Mouse (Mus musculus) cerebellum, adult 11-12 months (tissue): ENCODE data around the gene Vav3.

Source experiments
- DNase-seq: peaks from one replicate; pipeline ENCODE4 v3.0.0; 2022

Gene Vav3

GRCm38 (mm10) chr3:109600699-109601451, 260.4 kb downstream of the Vav3 start:
- no peak for DNase-seq

- no peak for DNase-seq
Observed at GRCm38 (mm10) chr3:109602753-109603152, 262.3 kb downstream of the Vav3 start.

- no peak for DNase-seq
Observed at GRCm38 (mm10) chr3:109606121-109606520, 265.7 kb downstream of the Vav3 start.

GRCm38 (mm10) chr3:109621721-109622120, 281.3 kb downstream of the Vav3 start:
- no peak for DNase-seq

GRCm38 (mm10) chr3:109622361-109622760, 281.9 kb downstream of the Vav3 start:
- DNase-seq: no peak

- DNase-seq: no peak
Observed at GRCm38 (mm10) chr3:109622816-109623215, 282.4 kb downstream of the Vav3 start.

- no peak for DNase-seq
Observed at GRCm38 (mm10) chr3:109623770-109624169, 283.3 kb downstream of the Vav3 start.

- no peak for DNase-seq
Observed at GRCm38 (mm10) chr3:109636045-109636444, 295.6 kb downstream of the Vav3 start.

- no peak for DNase-seq
Observed at GRCm38 (mm10) chr3:109639386-109639785, 298.9 kb downstream of the Vav3 start.

- no peak for DNase-seq
Observed at GRCm38 (mm10) chr3:109640796-109641195, 300.3 kb downstream of the Vav3 start.

GRCm38 (mm10) chr3:109648242-109648641, 307.8 kb downstream of the Vav3 start:
- no peak for DNase-seq

- no peak for DNase-seq
Observed at GRCm38 (mm10) chr3:109651479-109651878, 311.0 kb downstream of the Vav3 start.

GRCm38 (mm10) chr3:109652860-109653631, 312.6 kb downstream of the Vav3 start:
- no peak for DNase-seq

GRCm38 (mm10) chr3:109654386-109654785, 313.9 kb downstream of the Vav3 start:
- no peak for DNase-seq

- no peak for DNase-seq
Observed at GRCm38 (mm10) chr3:109671716-109672115, 331.3 kb downstream of the Vav3 start.

- DNase-seq: no peak
Observed at GRCm38 (mm10) chr3:109672925-109673324, 332.5 kb downstream of the Vav3 start.

GRCm38 (mm10) chr3:109680281-109680680, 339.8 kb downstream of the Vav3 start:
- no peak for DNase-seq

- DNase-seq: no peak
Observed at GRCm38 (mm10) chr3:109681863-109682262, 341.4 kb downstream of the Vav3 start.

GRCm38 (mm10) chr3:109683608-109684295, 343.3 kb downstream of the Vav3 start:
- no peak for DNase-seq

- no peak for DNase-seq
Observed at GRCm38 (mm10) chr3:109690566-109690965, 350.1 kb downstream of the Vav3 start.

GRCm38 (mm10) chr3:109692613-109693012, 352.2 kb downstream of the Vav3 start:
- no peak for DNase-seq

- no peak for DNase-seq
Observed at GRCm38 (mm10) chr3:109701301-109701700, 360.8 kb downstream of the Vav3 start.

- peak; percentile 89 for DNase-seq
Observed at GRCm38 (mm10) chr3:109707786-109708460, 367.5 kb downstream of the Vav3 start.
